Mouse (Mus musculus) liver, postnatal 0 days (tissue): Measurements from ENCODE around the gene Khnyn.

ENCODE experiments used
- CTCF ChIP-seq: sonication (generic); IDR thresholded peaks from 2 replicates; pipeline ENCODE4 v1.5.1; 2016; ENCODE audit warnings: antibody characterized with exemption, low read depth
- EP300 ChIP-seq: IDR thresholded peaks from 2 replicates; pipeline ENCODE4 v1.6.1; 2016; ENCODE audit warnings: antibody characterized with exemption, low read depth, mild to moderate bottlenecking

GRCm38 (mm10) chr14:55885791-55886271 is 1.1 kb downstream of the Khnyn start:
- no peak for TF ChIP-seq CTCF
- no peak for TF ChIP-seq EP300
